8 mouse cellular contexts compared by ENCODE assay signal in the genomic region with DNA sequence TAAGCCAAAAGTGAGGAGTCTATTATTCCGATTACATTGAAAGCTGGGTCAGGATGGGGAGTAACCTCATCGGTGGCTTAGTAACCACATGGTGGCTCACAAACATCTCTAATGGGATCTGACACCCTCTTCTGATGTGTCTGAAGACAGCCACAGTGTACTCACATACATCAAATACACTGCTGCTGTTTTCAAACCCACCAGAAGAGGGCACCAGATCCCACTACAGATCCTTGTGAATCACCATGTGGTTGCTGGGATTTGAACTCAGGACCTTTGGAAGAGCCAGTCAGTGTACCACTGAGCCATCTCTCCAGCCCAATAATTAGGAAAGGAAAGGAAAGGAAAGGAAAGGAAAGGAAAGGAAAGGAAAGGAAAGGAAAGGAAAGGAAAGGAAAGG. TPM values are rescaled to one million over a fixed set of nuclear protein-coding genes. Genes with fewer than 3 reads are reported as not detected.
DNase-seq lines count a peak whose midpoint lies in the region; ATAC-seq and TF ChIP-seq lines count a peak whose summit lies in the region.
"Had no signal": no experiment of that assay in that cellular context is flagged by ENCODE, and none has a peak within 500 bp of the region (broad histone marks: within the 10 kb centered on the region; RNA-seq: fewer than 3 reads in every experiment).

No protein-coding gene starts in this region.

- no peaks in the 10 kb centered on the region for H3K27me3 ChIP-seq in E14TG2a.4 (ENCODE audit: insufficient read depth, low read length)
- H3K27me3 ChIP-seq: embryonic facial prominence, embryonic 12.5 days had no signal

- peaks cover 17% of the 10 kb centered on the region for H3K36me3 ChIP-seq in E14TG2a.4 (ENCODE audit: insufficient read depth, low read length)
- H3K36me3 ChIP-seq: embryonic facial prominence, embryonic 12.5 days had no signal

- peak; percentile 67 for TF ChIP-seq CTCF in layer of hippocampus, adult 2 months (conservative IDR thresholded peaks at IDR 0.05)
- peak; percentile 24 for TF ChIP-seq CTCF in E14TG2a.4 (conservative IDR thresholded peaks at IDR 0.05; ENCODE audit: low read length)

- H3K4me1 ChIP-seq in E14TG2a.4 (replicated peaks; ENCODE audit: low read depth, low read length): peaks cover 29% of the 10 kb centered on the region; the same call in 1 of the 2 replicates

- H3K9me3 ChIP-seq in E14TG2a.4 (ENCODE audit: low read length): no peaks in the 10 kb centered on the region
- H3K9me3 ChIP-seq: embryonic facial prominence, embryonic 12.5 days had no signal

- no peak overlapping the region for H3K27ac ChIP-seq in layer of hippocampus, adult 2 months
- H3K27ac ChIP-seq: embryonic facial prominence, embryonic 12.5 days had no signal

- no peak overlapping the region for H3K4me3 ChIP-seq in layer of hippocampus, adult 2 months
- H3K4me3 ChIP-seq in E14TG2a.4 (replicated peaks; ENCODE audit: low read length): no peak overlapping the region
- H3K4me3 ChIP-seq: embryonic facial prominence, embryonic 12.5 days had no signal

- DNase-seq in layer of hippocampus, adult 2 months (ENCODE audit: low spot score in 2 of 2): peak in 1 of 2 experiments; percentile 11
- DNase-seq in layer of hippocampus, postnatal 14 days (ENCODE audit: low spot score in 2 of 2): no peak
- peak; percentile 36 for DNase-seq in adrenal gland, postnatal 10 days
- DNase-seq in gastrocnemius, adult 18-20 months (ENCODE audit: low spot score): no peak

- ATAC-seq in megakaryocyte progenitor cell, adult 5-6 weeks (replicated peaks; ENCODE audit: poor library complexity): peak; percentile 61
- no peak for ATAC-seq in inflammation-experienced regulatory T-cells, adult 6 months

RNA-seq across cellular contexts. Expression of gene Atrx, which starts 7.8 kb away (rescaled TPM):
- 100 to 1,000 TPM; 181 to 187 TPM for total RNA-seq in layer of hippocampus, adult 2 months (2021)
- total RNA-seq in layer of hippocampus, postnatal 14 days (2021): 100 to 1,000 TPM; 173 to 184 TPM
- 100 to 1,000 TPM in 1 of 2 experiments, 10 to 100 TPM in 1; 80.8 to 129 TPM for total RNA-seq in adrenal gland, postnatal 10 days (2021)
- 149 and 179 TPM in 2 replicates for total RNA-seq in megakaryocyte progenitor cell, adult 5-6 weeks (2015)
- total RNA-seq in megakaryocyte progenitor cell, adult 5-6 weeks (2017): 217 and 332 TPM in 2 replicates
- 100 to 1,000 TPM; 269 to 465 (median 315) TPM for polyA plus RNA-seq in inflammation-experienced regulatory T-cells, adult 6 months (2017; shearing (Covaris generic))
- total RNA-seq in gastrocnemius, adult 18-20 months (2021): 10 to 100 TPM; 32.3 to 32.5 TPM
